Mouse (Mus musculus) liver, embryonic 14.5 days (tissue): ENCODE measurements at regions not wholly inside any gene's neighbourhood (a gene's known extent, or its start where the extent isn't known, plus 50 kb on each side); places are given as distances from the start of the nearest gene placed in this dataset.

Experiments
- ATAC-seq: fragments of 200-750 bp; cut with Nextera tagmentation; 2 replicates; pipeline ENCODE4 v1.8.0; 2017; ENCODE audit warnings: moderate number of reproducible peaks, mild to moderate bottlenecking, moderate library complexity; ENCODE audit not compliant: insufficient read depth
- DNase-seq, 3 experiments: peaks; one replicate each; pipeline ENCODE4 v3.0.0-alpha.2; 2012 to 2013; ENCODE audit warnings: low read depth in 3 of 3, low spot score in 3 of 3
- H3K27ac ChIP-seq: fragments of 300-500 bp; sonication (generic); 2 replicates; pipeline ENCODE4 v1.5.1; 2014; ENCODE audit warnings: moderate library complexity, mild to moderate bottlenecking, control low read depth, inconsistent platforms
- H3K27me3 ChIP-seq: fragments of 300-500 bp; sonication (generic); 2 replicates; pipeline ENCODE4 v1.6.1; 2014; ENCODE audit warnings: mild to moderate bottlenecking, low read length, moderate library complexity; ENCODE audit not compliant: control insufficient read depth, insufficient read depth
- H3K36me3 ChIP-seq: fragments of 300-500 bp; sonication (generic); replicated peaks from 2 replicates; pipeline ENCODE4 v1.6.1; 2014; ENCODE audit warnings: low read depth; ENCODE audit not compliant: control insufficient read depth, insufficient read depth
- H3K4me1 ChIP-seq, 2 experiments: fragments of 200-500 bp in 1 of 2; fragments of 300-500 bp in 1 of 2; sonication (generic) in 1 of 2; replicated peaks; 2 replicates each; pipeline ENCODE4 v1.6.1; 2012 to 2014; ENCODE audit warnings: antibody characterized with exemption in 1 of 2, inconsistent platforms in 1 of 2, low read length in 1 of 2; ENCODE audit not compliant: control insufficient read depth in 2 of 2, insufficient read depth in 2 of 2
- H3K4me2 ChIP-seq: fragments of 300-500 bp; sonication (generic); 2 replicates; pipeline ENCODE4 v1.6.1; 2014; ENCODE audit warnings: low read depth, mild to moderate bottlenecking, control low read depth, moderate library complexity
- H3K4me3 ChIP-seq, 2 experiments: fragments of 200-500 bp in 1 of 2; fragments of 300-500 bp in 1 of 2; sonication (generic) in 1 of 2; 2 replicates each; pipeline ENCODE4 v1.5.1; 2012 to 2014; ENCODE audit warnings: low read depth in 2 of 2, low read length in 2 of 2, mild to moderate bottlenecking in 2 of 2, control low read depth in 1 of 2, inconsistent platforms in 1 of 2, moderate library complexity in 1 of 2; ENCODE audit not compliant: insufficient read depth in 1 of 2
- H3K9ac ChIP-seq: fragments of 300-500 bp; sonication (generic); replicated peaks from 2 replicates; pipeline ENCODE4 v1.6.1; 2014; ENCODE audit warnings: mild to moderate bottlenecking, control low read depth, moderate library complexity
- H3K9me3 ChIP-seq: fragments of 300-500 bp; sonication (generic); 2 replicates; pipeline ENCODE4 v1.6.1; 2016; ENCODE audit warnings: low read length, mixed read lengths; ENCODE audit not compliant: control insufficient read depth
- CTCF ChIP-seq: IDR thresholded peaks from 2 replicates; pipeline ENCODE4 v1.5.1; 2016; ENCODE audit warnings: antibody characterized with exemption, low read depth, control low read depth
- EP300 ChIP-seq: IDR thresholded peaks from 2 replicates; pipeline ENCODE4 v1.6.1; 2016; ENCODE audit warnings: antibody characterized with exemption, low read depth
- WGBS: fragments of 180-500 bp; shearing (Covaris S2); extraction: QIAGEN DNeasy Blood & Tissue Kit; methylation state at CpG from one replicate; pipeline ENCODE4 v1.1.7; 2014; ENCODE audit not compliant: insufficient replicate concordance; 5-methylcytosine and 5-hydroxymethylcytosine counted together

DNA sequence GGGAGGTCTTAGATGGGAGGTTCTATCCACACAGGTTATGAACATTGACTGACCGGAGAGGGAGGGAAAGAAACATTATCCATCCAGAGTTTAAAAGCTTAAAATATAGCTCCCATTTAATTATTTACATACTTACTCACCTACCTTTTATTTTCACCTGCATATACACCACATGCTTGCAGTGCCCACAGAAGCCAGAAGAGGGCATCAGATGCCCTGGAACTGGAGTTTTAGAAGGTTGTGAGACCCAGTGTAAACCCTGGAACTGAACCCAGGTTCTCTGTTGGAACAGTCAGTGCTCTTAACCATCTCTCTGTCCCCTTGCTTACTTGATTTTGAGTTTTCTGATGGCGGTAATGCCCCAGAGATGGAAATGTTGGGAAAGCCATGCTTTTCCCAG is 192.7 kb upstream of the Msx2 start:
- no peaks in the 10 kb centered on the region for H3K36me3 ChIP-seq
- H3K27me3 ChIP-seq = no peaks in the 10 kb centered on the region
- DNase-seq = no peak
- no peak overlapping the region for H3K4me3 ChIP-seq
- H3K27ac ChIP-seq = no peak overlapping the region
- no peak for ATAC-seq
- TF ChIP-seq CTCF (no peak), EP300 (no peak)
- H3K4me2 ChIP-seq = no peak overlapping the region
- WGBS = 61% methylated on average over 2 of the region's 2 CpGs
- no peak overlapping the region for H3K9ac ChIP-seq
- H3K9me3 ChIP-seq = no peaks in the 10 kb centered on the region
- H3K4me1 ChIP-seq = no peaks in the 10 kb centered on the region

DNA sequence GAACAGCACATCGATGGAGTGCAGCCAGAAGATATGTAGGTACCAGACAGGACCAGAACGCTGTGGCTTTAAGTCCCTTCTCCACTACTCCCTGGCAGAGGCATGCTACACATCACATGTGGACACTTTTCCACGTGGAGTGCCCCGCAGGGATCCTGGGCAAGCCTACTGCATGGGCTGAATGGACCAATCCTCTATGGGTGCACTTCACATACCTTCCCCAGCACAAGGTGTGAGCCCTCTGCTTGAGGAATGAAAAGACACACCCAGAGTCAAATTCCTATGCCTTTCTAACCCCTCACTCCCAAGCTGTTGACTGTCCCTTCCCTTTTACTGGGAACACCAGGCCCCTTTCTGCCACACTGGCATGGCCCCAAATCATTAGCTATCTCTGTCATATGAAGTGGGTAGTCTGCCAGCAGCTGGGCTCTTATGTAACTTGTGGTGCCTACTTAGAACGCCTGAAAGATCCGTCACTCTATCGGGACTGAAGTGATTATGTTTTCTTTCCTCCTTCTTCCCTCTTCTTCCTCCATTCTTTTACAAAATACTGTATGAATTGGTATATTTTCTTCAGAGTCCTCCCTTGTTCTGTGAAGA is 191.9 kb upstream of the Msx2 start:
- TF ChIP-seq EP300 = no peak
- no peak for TF ChIP-seq CTCF
- no peak for ATAC-seq
- DNase-seq = no peak
- no peak overlapping the region for H3K27ac ChIP-seq
- WGBS = 67% methylated on average over 7 of the region's 7 CpGs
- H3K27me3 ChIP-seq = no peaks in the 10 kb centered on the region
- H3K4me1 ChIP-seq = no peaks in the 10 kb centered on the region
- no peaks in the 10 kb centered on the region for H3K9me3 ChIP-seq
- no peaks in the 10 kb centered on the region for H3K36me3 ChIP-seq
- no peak overlapping the region for H3K9ac ChIP-seq
- no peak overlapping the region for H3K4me2 ChIP-seq
- H3K4me3 ChIP-seq = no peak overlapping the region

DNA sequence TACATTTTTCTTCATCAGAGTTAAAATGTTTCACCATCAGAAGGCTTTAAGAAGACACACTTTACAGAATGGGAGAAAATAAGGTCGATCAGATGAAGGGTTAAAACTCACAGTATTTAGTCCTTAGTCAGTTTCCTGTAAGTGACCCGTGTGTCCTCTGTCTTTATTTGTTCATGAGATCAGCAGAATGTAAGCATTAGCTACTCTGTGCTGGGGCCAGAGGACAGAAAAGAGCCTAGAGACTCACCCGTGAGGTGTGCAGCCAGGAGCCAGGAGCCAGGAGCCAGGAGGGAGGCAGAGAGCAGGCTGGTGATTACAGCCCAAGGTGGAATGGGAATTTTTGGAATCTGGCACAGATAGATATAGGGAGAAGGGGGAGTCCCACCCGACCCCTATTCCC is 180.0 kb upstream of the Msx2 start:
- Histone ChIP-seq H3K9ac (no peak overlapping the region), H3K9me3 (no peaks in the 10 kb centered on the region), H3K4me3 (no peak overlapping the region), H3K4me1 (no peaks in the 10 kb centered on the region; a peak in 1 of 4 replicates), H3K27ac (no peak overlapping the region), H3K4me2 (no peak overlapping the region), H3K27me3 (no peaks in the 10 kb centered on the region), H3K36me3 (no peaks in the 10 kb centered on the region)
- no peak for TF ChIP-seq CTCF
- TF ChIP-seq EP300 = no peak
- ATAC-seq = no peak
- no peak for DNase-seq
- WGBS = 10% methylated on average over 4 of the region's 4 CpGs

DNA sequence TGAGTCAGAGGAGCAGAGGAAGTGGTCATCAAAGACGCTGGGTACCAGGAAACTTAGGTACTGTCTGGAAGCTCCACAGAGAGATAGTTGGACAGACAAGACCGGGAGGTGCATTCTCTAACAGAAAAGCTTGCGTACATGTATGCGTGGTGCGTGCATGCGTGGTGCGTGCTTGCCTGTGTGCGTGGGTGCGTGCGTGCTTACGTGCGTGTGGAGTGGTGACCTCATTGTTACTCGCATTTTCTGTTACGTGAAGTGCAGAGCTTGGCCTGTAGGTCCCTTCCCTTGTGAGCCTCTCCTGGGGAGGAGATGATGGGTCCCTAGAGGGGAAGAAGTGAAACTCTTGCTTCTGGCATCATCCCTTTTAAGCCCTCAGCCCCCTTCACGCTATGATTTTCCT is 175.5 kb upstream of the Msx2 start:
- WGBS = 76% methylated on average over 15 of the region's 15 CpGs
- ATAC-seq = no peak

DNA sequence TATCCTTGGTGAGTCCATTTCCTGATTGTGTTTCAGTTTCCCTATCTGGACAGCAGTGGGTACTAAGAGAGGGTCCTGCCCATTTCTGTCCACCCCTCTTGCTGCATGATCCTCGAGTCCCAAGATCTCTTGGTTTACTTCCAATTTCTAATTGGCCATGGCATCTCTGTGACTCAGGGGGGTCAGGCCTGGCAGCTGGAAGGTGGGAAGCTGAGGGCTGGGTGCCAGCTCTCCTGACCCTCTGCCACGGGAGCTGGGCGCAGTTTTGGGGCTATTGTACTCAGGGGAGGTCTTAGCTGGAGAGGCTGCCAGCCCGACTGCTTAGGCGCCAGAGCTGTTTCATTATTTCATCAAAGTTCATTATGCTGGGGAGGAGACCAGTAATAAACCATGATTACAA is 169.7 kb upstream of the Msx2 start:
- DNase-seq (no peak), ATAC-seq (no peak)
- Histone ChIP-seq H3K27ac (no peak overlapping the region), H3K9ac (no peak overlapping the region), H3K4me1 (no peaks in the 10 kb centered on the region), H3K27me3 (no peaks in the 10 kb centered on the region), H3K36me3 (no peaks in the 10 kb centered on the region), H3K4me3 (no peak overlapping the region), H3K9me3 (no peaks in the 10 kb centered on the region), H3K4me2 (no peak overlapping the region)
- WGBS = 63% methylated on average over 5 of the region's 5 CpGs
- TF ChIP-seq EP300 (no peak), CTCF (no peak)

More for the DNA sequence above, 175.5 kb upstream of the Msx2 start:
- DNase-seq = no peak
- Histone ChIP-seq H3K27me3 (no peaks in the 10 kb centered on the region), H3K36me3 (no peaks in the 10 kb centered on the region), H3K4me3 (no peak overlapping the region), H3K4me1 (no peaks in the 10 kb centered on the region; a peak in 1 of 4 replicates), H3K27ac (no peak overlapping the region), H3K9ac (no peak overlapping the region), H3K4me2 (no peak overlapping the region), H3K9me3 (no peaks in the 10 kb centered on the region)
- TF ChIP-seq CTCF = no peak
- no peak for TF ChIP-seq EP300
